Mouse (Mus musculus): ENCODE measurements around the gene Dhcr24.

DNA sequence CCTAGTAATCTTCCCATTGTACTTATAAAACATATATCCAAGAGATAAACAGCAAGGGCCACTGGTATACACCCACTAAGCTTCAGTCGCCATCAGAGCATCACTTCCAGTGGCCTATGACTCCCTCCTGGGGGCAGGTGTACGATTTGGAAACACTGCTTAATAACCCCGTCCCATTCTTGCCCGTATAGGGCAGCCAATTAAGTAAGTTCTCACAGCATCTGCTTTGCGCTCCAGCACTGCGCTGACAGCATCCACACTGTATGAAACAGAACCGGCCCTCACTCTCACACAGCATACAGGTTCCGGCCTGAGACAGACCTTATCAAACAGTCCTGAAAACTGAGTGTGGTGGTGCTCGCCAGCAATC lies 30.7 kb upstream of the Dhcr24 start:
- TF ChIP-seq POLR2A (IDR thresholded peaks at IDR 0.05; ENCODE audit: low read depth, low read length) (no peak), CTCF (IDR thresholded peaks at IDR 0.05; ENCODE audit: extremely low read depth, insufficient read length, insufficient replicate concordance, low read depth, low read length) (no peak)

Measured in small intestine, adult 2 months (tissue).